Mouse (Mus musculus): ENCODE results near the gene Baz2b.

- TF ChIP-seq GATA1 (IDR thresholded peaks at IDR 0.05; ENCODE audit: borderline replicate concordance, low read length) (no peak), FLI1 (IDR thresholded peaks at IDR 0.05; ENCODE audit: low read length) (no peak)
Observed at GRCm38 (mm10) chr2:60114901-60115300, 94.7 kb downstream of the Baz2b start.

Data from megakaryocyte, embryonic 14.5 days (primary cell).